9 mouse cellular contexts compared by ENCODE assay signal in genomic region chr13:63900679-63901302, GRCm38 (mm10).
DNase-seq lines count a peak whose midpoint lies in the region; ATAC-seq and TF ChIP-seq lines count a peak whose summit lies in the region.
"Had no signal": no experiment of that assay in that cellular context is flagged by ENCODE, and none has a peak within 500 bp of the region (broad histone marks: within the 10 kb centered on the region; RNA-seq: fewer than 3 reads in every experiment).

No protein-coding gene starts in this region.

- peak overlapping the region; percentile 72 for H3K27ac ChIP-seq in heart, embryonic 10.5 days
- no peak overlapping the region for H3K27ac ChIP-seq in bone marrow, adult 2 months (ENCODE audit: control insufficient read depth, insufficient read depth, low read depth, low read length, poor library complexity)
- H3K27ac ChIP-seq in heart, embryonic 13.5 days (replicated peaks), result no peak overlapping the region
- H3K27ac ChIP-seq in liver, embryonic 15.5 days (replicated peaks), result no peak overlapping the region

- H3K4me1 ChIP-seq in heart, embryonic 10.5 days, result peaks cover 20% of the 10 kb centered on the region
- no peaks in the 10 kb centered on the region for H3K4me1 ChIP-seq in bone marrow, adult 2 months (ENCODE audit: control insufficient read depth, insufficient read depth, low read length)
- peaks cover 22% of the 10 kb centered on the region for H3K4me1 ChIP-seq in heart, embryonic 13.5 days
- peaks cover 19% of the 10 kb centered on the region for H3K4me1 ChIP-seq in liver, embryonic 15.5 days (replicated peaks)

- 10% methylated on average over 12 of the region's 12 CpGs for WGBS in heart, embryonic 10.5 days
- 37% methylated on average over 12 of the region's 12 CpGs for WGBS in bone marrow, adult 2 months
- WGBS in heart, embryonic 13.5 days, result 11% methylated on average over 12 of the region's 12 CpGs
- 41% methylated on average over 12 of the region's 12 CpGs for WGBS in liver, embryonic 15.5 days (ENCODE audit: insufficient replicate concordance)

- peak overlapping the region; percentile 76 for H3K9ac ChIP-seq in heart, embryonic 13.5 days
- H3K9ac ChIP-seq in liver, embryonic 15.5 days, result no peak overlapping the region

- peak overlapping the region; percentile 94 for H3K4me2 ChIP-seq in heart, embryonic 13.5 days
- peak overlapping the region; percentile 50 for H3K4me2 ChIP-seq in liver, embryonic 15.5 days

- H3K4me3 ChIP-seq in heart, embryonic 10.5 days, result peak overlapping the region; percentile 56
- peak overlapping the region; percentile 0 for H3K4me3 ChIP-seq in bone marrow, adult 2 months (replicated peaks; ENCODE audit: control insufficient read depth, low read depth, low read length)
- peak overlapping the region; percentile 52 for H3K4me3 ChIP-seq in heart, embryonic 13.5 days
- no peak overlapping the region for H3K4me3 ChIP-seq in liver, embryonic 15.5 days (replicated peaks)

- ATAC-seq in heart, embryonic 13.5 days (ENCODE audit: extremely low read depth, insufficient number of reproducible peaks, low FRiP score, low TSS enrichment), result no peak
- ATAC-seq in liver, embryonic 15.5 days (ENCODE audit: insufficient read depth), result no peak

- no peaks in the 10 kb centered on the region for H3K9me3 ChIP-seq in heart, embryonic 10.5 days
- no peaks in the 10 kb centered on the region for H3K9me3 ChIP-seq in heart, embryonic 13.5 days
- no peaks in the 10 kb centered on the region for H3K9me3 ChIP-seq in liver, embryonic 15.5 days (replicated peaks)
- H3K9me3 ChIP-seq: G1E had no signal

- DNase-seq in heart, embryonic 10.5 days (ENCODE audit: low spot score), result peak; percentile 70
- DNase-seq in heart, postnatal 14 days, result no peak
- no peak for DNase-seq in embryo, embryonic 9.5 days (ENCODE audit: extremely low spot score)
- DNase-seq in urinary bladder, adult 2 months (ENCODE audit: low spot score), result no peak
- DNase-seq in left cerebral cortex, adult 9 months (ENCODE audit: low spot score in 2 of 2), result no peak

- TF ChIP-seq POLR2A in bone marrow, adult 2 months (IDR thresholded peaks at IDR 0.05; ENCODE audit: borderline replicate concordance, control insufficient read depth, low read depth, low read length), result no peak

- H3K36me3 ChIP-seq in heart, embryonic 10.5 days, result no peaks in the 10 kb centered on the region
- peaks cover 9% of the 10 kb centered on the region for H3K36me3 ChIP-seq in heart, embryonic 13.5 days
- H3K36me3 ChIP-seq in liver, embryonic 15.5 days (replicated peaks), result 0 out of 2 replicates have a peak, but pooled peaks cover 6% of the 10 kb centered on the region

- intact Hi-C loops in heart, postnatal 14 days (cut with DNase I), result loop anchor here (5.0 kb wide), 2 partner anchors 87 to 333 kb away; no protein-coding TSS in a partner anchor

- H3K27me3 ChIP-seq in heart, embryonic 10.5 days (ENCODE audit: insufficient read depth, poor library complexity, severe bottlenecking), result peaks cover 10% of the 10 kb centered on the region
- no peaks in the 10 kb centered on the region; the same call in 1 of the 2 replicates for H3K27me3 ChIP-seq in heart, embryonic 13.5 days (replicated peaks)
- no peaks in the 10 kb centered on the region for H3K27me3 ChIP-seq in liver, embryonic 15.5 days

- no peak for TF ChIP-seq CTCF in bone marrow, adult 2 months (IDR thresholded peaks at IDR 0.05; ENCODE audit: control insufficient read depth, insufficient read depth, low read length)
